Mouse (Mus musculus) intestine, embryonic 16.5 days (tissue): ENCODE data around the gene Dock7. TPM values are rescaled to one million over a fixed set of nuclear protein-coding genes. Genes with fewer than 3 reads are reported as not detected.

Experiments used
- ATAC-seq: fragments of 200-750 bp; cut with Nextera tagmentation; 2 replicates; pipeline ENCODE4 v1.8.0; 2017; ENCODE audit warnings: moderate TSS enrichment, moderate library complexity
- H3K27ac ChIP-seq: fragments of 300-500 bp; sonication (generic); 2 replicates; pipeline ENCODE4 v1.5.1; 2014; ENCODE audit warnings: mild to moderate bottlenecking, low read length
- H3K27me3 ChIP-seq: fragments of 300-500 bp; sonication (generic); replicated peaks from 2 replicates; pipeline ENCODE4 v1.6.1; 2014; ENCODE audit warnings: low read length, control low read depth, mixed read lengths; ENCODE audit not compliant: control insufficient read depth, insufficient read depth
- H3K36me3 ChIP-seq: fragments of 300-500 bp; sonication (generic); 2 replicates; pipeline ENCODE4 v1.6.1; 2014; ENCODE audit warnings: low read length, control low read depth; ENCODE audit not compliant: control insufficient read depth, insufficient read depth
- H3K4me1 ChIP-seq: fragments of 300-500 bp; sonication (generic); 2 replicates; pipeline ENCODE4 v1.6.1; 2014; ENCODE audit warnings: low read length, control low read depth, mixed read lengths; ENCODE audit not compliant: control insufficient read depth, insufficient read depth
- H3K4me2 ChIP-seq: fragments of 300-500 bp; sonication (generic); 2 replicates; pipeline ENCODE4 v1.6.1; 2014; ENCODE audit warnings: low read depth, low read length, control low read depth
- H3K4me3 ChIP-seq: fragments of 300-500 bp; sonication (generic); 2 replicates; pipeline ENCODE4 v1.5.1; 2014; ENCODE audit warnings: mild to moderate bottlenecking, low read length
- H3K9ac ChIP-seq: fragments of 300-500 bp; sonication (generic); 2 replicates; pipeline ENCODE4 v1.6.1; 2014; ENCODE audit warnings: low read depth, low read length
- H3K9me3 ChIP-seq: fragments of 300-500 bp; sonication (generic); 2 replicates; pipeline ENCODE4 v1.6.1; 2016; ENCODE audit warnings: low read length, control low read depth; ENCODE audit not compliant: control insufficient read depth
- WGBS: fragments of 180-500 bp; shearing (Covaris S2); extraction: QIAGEN DNeasy Blood & Tissue Kit; methylation state at CpG from one replicate; pipeline ENCODE4 v1.1.7; 2014; 5-methylcytosine and 5-hydroxymethylcytosine counted together
- polyA plus RNA-seq: library from polyadenylated mRNA; unstranded; fragments of >200 nt; fragmentation: Nextera tagmentation; extraction: Ambion mirVana; gene quantifications from 2 replicates; pipeline ENCODE4 v1.2.1, GENCODE M21; 2015

The Dock7 gene
- 32.8 and 34.9 TPM in 2 replicates for polyA plus RNA-seq

DNA sequence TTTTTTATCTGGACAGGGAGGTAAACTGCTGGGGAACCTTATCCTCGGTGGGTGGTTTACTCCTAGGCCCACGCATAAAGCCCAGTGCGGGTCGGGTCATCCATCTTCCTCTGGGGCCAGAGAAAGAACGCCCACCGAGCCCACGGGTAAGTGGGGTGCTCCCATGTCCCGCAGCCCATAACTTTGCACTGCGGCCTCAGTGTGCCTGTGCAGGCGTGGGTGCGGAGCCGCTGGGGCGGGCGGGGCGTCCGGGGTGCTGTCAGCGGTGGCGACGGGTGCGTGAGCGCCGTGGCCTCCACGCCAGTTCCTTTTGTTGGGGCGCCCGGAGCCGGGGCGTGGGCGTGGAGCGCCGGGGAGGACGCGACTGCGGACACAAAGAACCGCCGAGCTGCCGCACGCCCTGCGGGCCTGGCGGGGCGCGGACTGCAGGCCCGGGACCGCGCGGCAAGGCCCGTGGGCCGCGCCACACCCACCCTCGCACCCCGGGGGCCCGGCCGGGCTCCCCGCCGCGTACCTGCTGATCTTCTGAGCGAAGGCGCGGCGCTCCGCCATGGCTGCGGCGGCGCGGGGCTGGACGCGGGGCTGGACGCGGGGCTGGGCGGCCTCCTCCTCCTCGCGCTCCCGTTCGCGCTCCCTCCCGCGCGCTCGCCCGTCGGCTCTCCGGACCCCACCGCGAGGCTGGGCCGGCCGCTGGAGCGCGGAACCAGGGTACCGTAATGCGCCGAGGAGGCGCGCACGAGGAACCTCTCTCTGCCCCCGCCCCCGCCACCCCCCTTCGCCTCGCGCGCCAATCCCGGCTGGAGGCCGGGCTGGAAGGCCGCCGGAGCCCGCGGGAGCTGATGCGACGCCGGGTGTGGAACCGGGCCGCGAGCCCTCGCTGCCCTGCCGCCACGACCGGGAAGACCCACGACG lies at the start of gene Dock7:
TSS of gene Dock7 (minus strand) at position 705 of the 912 bp plus-strand sequence.
- Histone ChIP-seq H3K36me3 (no peaks in the 10 kb centered on the region), H3K4me2 (peak within 1 kb of the TSS; percentile 87), H3K9ac (peak within 1 kb of the TSS; percentile 97), H3K4me1 (peaks cover 40% of the 10 kb centered on the region), H3K9me3 (no peaks in the 10 kb centered on the region), H3K27ac (peak within 1 kb of the TSS; percentile 70), H3K27me3 (no peaks in the 10 kb centered on the region), H3K4me3 (peak within 1 kb of the TSS; percentile 85)
- peak; percentile 94 for ATAC-seq
- 0% methylated on average over 93 of the region's 117 CpGs for WGBS

DNA sequence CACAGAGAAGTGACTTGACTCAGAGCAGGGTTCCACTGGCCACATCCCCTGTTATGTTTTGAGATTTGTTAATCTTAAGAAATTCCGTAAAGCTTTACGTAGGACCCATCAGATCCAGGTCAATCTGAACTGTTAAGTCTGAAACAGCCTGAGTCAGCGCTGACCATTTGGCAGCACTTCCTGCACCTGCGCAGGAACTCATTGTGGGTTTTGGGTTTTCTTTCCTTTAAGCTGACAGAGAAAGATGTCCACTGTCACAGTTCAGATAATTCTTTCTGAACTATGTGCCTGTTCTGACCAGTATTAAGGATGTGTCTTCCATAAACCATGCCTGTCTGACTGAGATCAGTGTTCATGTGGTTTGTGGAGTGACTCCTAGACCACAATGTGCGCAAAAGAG lies 48.2 kb upstream of the Dock7 start:
- 93% methylated on average over 5 of the region's 5 CpGs for WGBS
- Histone ChIP-seq H3K27me3 (no peaks in the 10 kb centered on the region), H3K4me2 (no peak overlapping the region), H3K9me3 (no peaks in the 10 kb centered on the region), H3K4me1 (no peaks in the 10 kb centered on the region), H3K27ac (no peak overlapping the region), H3K4me3 (no peak overlapping the region), H3K9ac (no peak overlapping the region), H3K36me3 (no peaks in the 10 kb centered on the region)
- no peak for ATAC-seq

DNA sequence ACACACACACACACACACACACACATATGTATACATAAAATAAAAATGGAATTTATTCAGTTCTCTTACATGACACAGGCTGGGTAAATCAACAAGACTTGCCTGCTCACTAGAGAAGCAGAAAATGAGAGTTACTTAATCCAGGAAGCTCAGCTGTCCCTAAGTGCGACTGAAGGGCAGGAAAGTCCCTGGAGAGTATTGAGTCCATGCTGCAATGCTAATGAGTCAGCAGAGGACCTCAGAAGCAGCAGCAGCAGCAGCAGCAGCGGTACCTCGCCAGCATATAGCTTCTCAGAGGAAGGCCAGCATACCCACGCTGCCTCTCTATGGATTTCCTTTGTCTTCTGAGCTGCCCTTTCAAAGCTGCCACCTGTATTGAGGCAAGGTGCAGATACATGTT lies 42.8 kb upstream of the Dock7 start:
- Histone ChIP-seq H3K4me3 (no peak overlapping the region), H3K4me1 (peaks cover 4% of the 10 kb centered on the region; the same call in 1 of the 2 replicates), H3K9ac (no peak overlapping the region), H3K36me3 (no peaks in the 10 kb centered on the region), H3K27me3 (no peaks in the 10 kb centered on the region), H3K9me3 (no peaks in the 10 kb centered on the region), H3K4me2 (peak overlapping the region; percentile 45; the same call in 1 of the 2 replicates), H3K27ac (peak overlapping the region; percentile 43; the same call in 1 of the 2 replicates)
- peak; percentile 87 for ATAC-seq
- WGBS = 20% methylated on average over 4 of the region's 4 CpGs

DNA sequence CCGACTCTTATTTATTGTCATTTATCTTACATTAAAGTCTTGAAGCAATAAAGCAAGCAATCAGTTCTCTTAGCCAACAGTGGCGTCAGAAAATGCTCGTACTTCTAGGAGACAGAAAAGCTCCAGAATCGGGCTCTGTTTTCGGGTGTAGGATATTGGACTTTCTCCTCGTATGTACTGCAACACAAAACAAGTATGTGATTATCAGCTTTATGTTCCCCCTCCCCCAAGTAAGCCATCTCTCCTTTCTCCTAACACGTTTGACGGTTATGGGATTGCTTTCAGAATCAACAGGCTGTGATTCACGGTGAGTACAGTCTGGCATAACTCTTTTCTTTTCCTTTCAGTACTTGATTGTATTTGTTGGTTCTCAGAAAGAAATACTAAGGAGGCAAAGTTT lies 42.3 kb upstream of the Dock7 start:
- ATAC-seq = peak; percentile 38
- Histone ChIP-seq H3K9ac (peak overlapping the region; percentile 22; the same call in 1 of the 2 replicates), H3K4me3 (peak overlapping the region; percentile 25; the same call in 1 of the 2 replicates), H3K27ac (0 out of 2 replicates have a peak overlapping the region, but pooled peaks have one; percentile 31), H3K4me2 (peak overlapping the region; percentile 45), H3K27me3 (no peaks in the 10 kb centered on the region), H3K36me3 (no peaks in the 10 kb centered on the region), H3K4me1 (peaks cover 4% of the 10 kb centered on the region; the same call in 1 of the 2 replicates), H3K9me3 (no peaks in the 10 kb centered on the region)
- 25% methylated on average over 9 of the region's 9 CpGs for WGBS

DNA sequence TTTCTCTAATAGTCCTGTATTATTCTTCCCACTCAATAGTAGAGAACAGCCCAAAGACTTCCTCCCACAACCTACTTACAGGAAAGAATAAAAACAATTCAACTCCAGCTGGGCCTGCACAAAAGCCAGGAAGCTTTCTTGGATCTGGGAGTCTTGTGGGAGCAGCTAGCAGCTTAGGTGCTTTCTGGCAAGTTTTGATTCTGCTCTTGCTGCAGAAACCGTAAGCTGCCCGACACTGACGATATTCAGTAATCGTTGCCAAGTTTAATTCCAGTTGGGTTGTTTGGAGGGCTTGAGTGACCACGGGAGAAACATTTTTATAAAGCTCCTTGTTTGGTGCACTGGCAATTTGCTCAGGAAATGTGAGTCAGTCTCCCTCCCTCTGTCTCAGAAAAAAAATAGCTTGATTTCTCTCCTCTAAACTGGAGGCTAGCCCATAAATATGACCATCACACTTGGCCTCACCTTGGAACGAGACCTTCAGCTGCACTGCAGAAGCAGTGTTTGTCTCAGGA lies 40.8 kb upstream of the Dock7 start:
- no peaks in the 10 kb centered on the region for H3K36me3 ChIP-seq
- H3K9ac ChIP-seq = no peak overlapping the region
- peaks cover 4% of the 10 kb centered on the region; the same call in 1 of the 2 replicates for H3K4me1 ChIP-seq
- no peaks in the 10 kb centered on the region for H3K9me3 ChIP-seq
- no peaks in the 10 kb centered on the region for H3K27me3 ChIP-seq
- peak overlapping the region; percentile 37; the same call in 1 of the 2 replicates for H3K27ac ChIP-seq
- H3K4me2 ChIP-seq = no peak overlapping the region
- 26% methylated on average over 6 of the region's 6 CpGs for WGBS
- no peak overlapping the region for H3K4me3 ChIP-seq
- ATAC-seq = no peak

DNA sequence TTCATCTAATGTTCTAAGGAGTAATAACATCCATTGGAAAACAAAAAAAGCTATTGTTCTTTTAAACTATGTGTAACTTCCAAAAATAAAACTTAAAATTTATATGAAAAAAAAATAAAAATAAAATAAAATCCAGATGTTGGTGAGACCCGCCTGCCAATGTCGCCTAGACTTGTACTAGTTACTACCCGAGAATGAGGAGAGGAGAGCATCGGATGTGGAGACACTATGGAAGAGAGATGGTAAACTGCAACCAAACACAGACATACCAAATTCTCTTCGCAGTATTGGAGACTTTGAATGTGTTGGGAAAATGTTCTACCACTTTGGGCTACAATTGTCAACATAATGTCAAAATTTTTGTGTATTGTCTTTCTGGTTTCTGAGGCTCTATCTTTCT lies 40.2 kb upstream of the Dock7 start:
- Histone ChIP-seq H3K4me2 (no peak overlapping the region), H3K4me1 (peaks cover 4% of the 10 kb centered on the region; the same call in 1 of the 2 replicates), H3K27ac (no peak overlapping the region), H3K4me3 (no peak overlapping the region), H3K27me3 (no peaks in the 10 kb centered on the region), H3K9me3 (no peaks in the 10 kb centered on the region), H3K9ac (no peak overlapping the region), H3K36me3 (no peaks in the 10 kb centered on the region)
- ATAC-seq = no peak
- 76% methylated on average over 5 of the region's 5 CpGs for WGBS

DNA sequence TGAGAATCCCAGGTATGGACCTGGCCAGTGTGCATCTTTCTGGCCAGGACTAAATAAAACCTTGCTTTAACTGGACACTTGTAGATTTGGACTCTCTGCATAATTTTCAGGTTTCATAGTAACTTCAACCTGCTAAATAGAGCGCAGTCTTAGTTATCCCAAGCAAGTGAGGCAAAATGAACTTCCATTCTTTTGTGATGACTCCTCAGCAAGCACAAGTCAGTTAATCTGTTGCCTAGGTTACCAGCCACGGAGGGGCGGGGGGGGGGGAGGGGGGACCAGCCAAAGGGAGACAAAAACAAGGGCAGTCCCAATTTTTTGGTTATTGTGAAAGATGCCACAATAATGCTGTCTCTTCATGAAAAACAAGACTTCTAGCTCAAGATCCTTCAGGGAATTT lies 39.7 kb upstream of the Dock7 start:
- Histone ChIP-seq H3K27ac (no peak overlapping the region), H3K4me1 (peaks cover 4% of the 10 kb centered on the region; the same call in 1 of the 2 replicates), H3K4me3 (no peak overlapping the region), H3K27me3 (no peaks in the 10 kb centered on the region), H3K9me3 (no peaks in the 10 kb centered on the region), H3K36me3 (no peaks in the 10 kb centered on the region), H3K9ac (no peak overlapping the region), H3K4me2 (no peak overlapping the region)
- no peak for ATAC-seq
- 37% methylated on average over 3 of the region's 3 CpGs for WGBS

DNA sequence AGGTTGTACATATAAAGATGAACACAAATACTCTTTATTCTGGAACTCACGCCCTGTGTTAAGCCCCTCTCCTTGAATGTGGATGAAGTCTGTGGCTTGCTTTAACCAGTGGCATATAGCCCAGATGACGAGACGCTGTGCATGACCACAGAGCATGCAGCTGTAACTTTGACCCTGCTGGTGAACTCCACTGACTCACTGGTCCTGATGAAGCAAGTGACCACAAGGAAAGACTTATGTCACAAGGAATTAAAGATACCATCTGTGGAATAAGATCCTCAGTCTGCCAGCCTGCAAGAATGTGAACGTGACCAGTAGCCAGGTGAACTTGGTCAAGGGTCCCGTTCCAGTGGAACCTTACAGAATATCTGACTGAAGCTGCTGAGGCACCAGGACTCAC lies 37.8 kb upstream of the Dock7 start:
- Histone ChIP-seq H3K27ac (no peak overlapping the region), H3K4me1 (peaks cover 4% of the 10 kb centered on the region; the same call in 1 of the 2 replicates), H3K9ac (no peak overlapping the region), H3K27me3 (no peaks in the 10 kb centered on the region), H3K4me2 (no peak overlapping the region), H3K4me3 (no peak overlapping the region), H3K9me3 (no peaks in the 10 kb centered on the region), H3K36me3 (no peaks in the 10 kb centered on the region)
- 87% methylated on average over 5 of the region's 5 CpGs for WGBS
- no peak for ATAC-seq

DNA sequence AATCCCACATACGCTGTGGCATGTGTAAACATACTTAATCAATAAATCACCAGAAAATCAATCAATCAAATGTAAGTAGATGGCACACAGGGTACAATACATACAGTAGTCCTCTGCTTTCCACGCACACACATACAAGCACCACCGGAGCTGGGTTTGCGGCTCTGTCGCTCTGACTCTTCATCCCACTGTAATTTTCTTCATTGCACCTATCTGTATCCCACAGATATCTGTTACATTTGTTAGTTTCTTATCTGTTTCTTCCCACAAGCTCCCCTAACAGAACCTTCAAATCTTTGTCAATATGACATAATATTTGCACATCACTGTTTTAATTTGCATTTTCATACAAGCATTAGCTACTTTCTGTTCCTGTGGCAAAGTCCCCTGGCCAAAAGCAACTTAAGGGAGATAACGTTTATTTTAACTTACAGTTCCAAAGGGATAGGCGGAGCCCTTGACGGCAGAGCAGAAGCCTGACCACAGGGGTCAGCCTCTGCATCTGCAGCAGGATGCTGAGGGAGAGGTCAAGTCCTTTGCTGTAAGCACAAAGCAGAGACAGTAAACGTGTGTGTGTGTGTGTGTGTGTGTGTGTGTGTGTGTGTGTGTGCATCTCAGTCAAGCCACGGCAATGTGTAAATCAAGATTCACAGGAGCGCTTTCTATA lies 36.1 kb upstream of the Dock7 start:
- Histone ChIP-seq H3K4me1 (peaks cover 8% of the 10 kb centered on the region; the same call in 1 of the 2 replicates), H3K4me3 (no peak overlapping the region), H3K9me3 (no peaks in the 10 kb centered on the region), H3K36me3 (no peaks in the 10 kb centered on the region), H3K27ac (no peak overlapping the region), H3K4me2 (no peak overlapping the region), H3K9ac (no peak overlapping the region), H3K27me3 (no peaks in the 10 kb centered on the region)
- WGBS = 60% methylated on average over 11 of the region's 11 CpGs
- no peak for ATAC-seq
